Mouse (Mus musculus) erythroid progenitor cell, adult 5-6 weeks (primary cell): ENCODE data around the gene Zfp711. TPM values are rescaled to one million over a fixed set of nuclear protein-coding genes. Genes with fewer than 3 reads are reported as not detected.

Source experiments
- ATAC-seq: replicated peaks from 2 replicates; pipeline ENCODE4 v1.8.0; 2016; ENCODE audit warnings: moderate number of reproducible peaks, mild to moderate bottlenecking, moderate TSS enrichment, inconsistent platforms; ENCODE audit not compliant: poor library complexity, low FRiP score, severe bottlenecking
- total RNA-seq, 2 experiments: library from RNA; stranded (forward) in 1 of 2; stranded (reverse) in 1 of 2; fragments of 150-400 nt in 1 of 2; fragments of 186-747, 209-891 nt in 1 of 2; gene quantifications; 2 replicates each; pipeline versions ENCODE4 v1.2.3 to v1.2.4; 2015 to 2017; ENCODE audit warnings: low replicate concordance in 2 of 2

Gene Zfp711
- not detected in 2 replicates for total RNA-seq (2015; ENCODE audit: low replicate concordance)
- not detected in 2 replicates for total RNA-seq (2017; ENCODE audit: low replicate concordance)

- ATAC-seq = no peak
Observed at GRCm38 (mm10) chrX:112600511-112601305, at the start of gene Zfp711. Gene Zfp711 (plus strand): TSS chrX:112600526.

- no peak for ATAC-seq
Observed at GRCm38 (mm10) chrX:112567716-112568115, 32.6 kb upstream of the Zfp711 start.

GRCm38 (mm10) chrX:112601306-112602120 is 1.2 kb downstream of the Zfp711 start:
- no peak for ATAC-seq

- ATAC-seq = no peak
Observed at GRCm38 (mm10) chrX:112675525-112675924, 75.2 kb downstream of the Zfp711 start.

GRCm38 (mm10) chrX:112680605-112681004 is 80.3 kb downstream of the Zfp711 start:
- ATAC-seq = no peak

Other genes with a start within 250 kb of the Zfp711 start
- gene Satl1, start 193.7 kb upstream of the Zfp711 start, total RNA-seq (2015; ENCODE audit: low replicate concordance) = not detected in 2 replicates
- gene Satl1, start 193.7 kb upstream of the Zfp711 start, total RNA-seq (2017; ENCODE audit: low replicate concordance) = not detected in 2 replicates
- gene 2010106E10Rik, start 105.3 kb upstream of the Zfp711 start, total RNA-seq (2015; ENCODE audit: low replicate concordance) = not detected in 2 replicates
- gene 2010106E10Rik, start 105.3 kb upstream of the Zfp711 start, total RNA-seq (2017; ENCODE audit: low replicate concordance) = not detected in 2 replicates
- not detected in 2 replicates for gene Pof1b, start 98.1 kb downstream of the Zfp711 start, total RNA-seq (2015; ENCODE audit: low replicate concordance)
- gene Pof1b, start 98.1 kb downstream of the Zfp711 start, total RNA-seq (2017; ENCODE audit: low replicate concordance) = not detected in 2 replicates